Mouse (Mus musculus): Measurements from ENCODE around the gene Agpat2. TPM values are rescaled to one million over a fixed set of nuclear protein-coding genes. Genes with fewer than 3 reads are reported as not detected.

The Agpat2 gene
- 3.5 TPM for polyA plus RNA-seq (2014; fragmentation: Illumina TruSeq; extraction: RNeasy Lipid Tissue Mini Kit (QIAGEN cat#74804); ENCODE audit: low read depth, low replicate concordance)

DNA sequence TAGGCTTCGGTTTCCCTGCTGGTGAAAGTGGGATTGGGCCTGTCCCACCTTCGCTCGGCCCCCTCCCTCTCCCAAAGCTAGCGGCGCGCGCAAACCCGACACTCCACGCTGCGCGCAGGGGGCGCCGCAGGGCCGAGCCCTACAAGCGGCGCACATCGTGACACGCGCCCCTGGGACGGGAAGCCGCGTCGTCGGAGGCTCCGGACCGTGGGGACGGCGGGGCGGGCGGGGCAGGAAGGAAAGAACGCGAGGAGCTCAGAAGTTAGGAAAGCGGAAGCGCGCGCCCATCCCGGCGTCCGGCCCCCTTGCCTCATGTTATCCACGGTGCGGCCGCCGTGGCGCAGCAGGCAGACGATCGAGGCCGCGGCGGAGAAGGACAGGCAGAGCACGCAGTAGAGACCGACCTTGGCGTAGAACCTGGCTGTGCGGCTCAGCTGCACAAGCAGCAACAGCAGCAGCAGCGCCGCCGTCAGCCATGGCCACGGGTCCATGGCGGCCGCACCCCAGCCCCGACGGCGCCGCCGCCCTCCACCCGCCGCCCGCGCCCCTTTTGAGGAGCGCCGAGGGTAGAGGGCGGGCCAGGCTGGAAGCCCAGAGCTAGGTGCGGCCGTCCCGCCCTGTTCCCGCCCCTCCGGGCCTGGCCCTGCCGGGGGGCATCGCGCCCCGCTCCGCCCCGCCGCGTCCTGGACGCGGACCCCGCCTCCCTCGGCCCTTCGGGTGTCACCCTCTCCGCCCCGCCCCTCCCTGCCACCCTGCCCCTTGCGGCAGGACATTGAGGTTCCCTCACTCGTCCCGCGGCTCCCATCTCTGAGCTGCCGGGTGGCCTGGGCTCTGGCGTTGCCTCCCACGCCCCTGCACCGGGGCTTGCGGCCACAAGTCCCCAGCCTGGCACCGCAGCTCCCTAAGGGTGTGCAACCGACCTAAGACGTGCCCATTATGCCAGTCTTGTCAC lies at the start of gene Agpat2:
Gene Agpat2 (minus strand): TSS at position 698 of the 952 bp plus-strand sequence.

DNA sequence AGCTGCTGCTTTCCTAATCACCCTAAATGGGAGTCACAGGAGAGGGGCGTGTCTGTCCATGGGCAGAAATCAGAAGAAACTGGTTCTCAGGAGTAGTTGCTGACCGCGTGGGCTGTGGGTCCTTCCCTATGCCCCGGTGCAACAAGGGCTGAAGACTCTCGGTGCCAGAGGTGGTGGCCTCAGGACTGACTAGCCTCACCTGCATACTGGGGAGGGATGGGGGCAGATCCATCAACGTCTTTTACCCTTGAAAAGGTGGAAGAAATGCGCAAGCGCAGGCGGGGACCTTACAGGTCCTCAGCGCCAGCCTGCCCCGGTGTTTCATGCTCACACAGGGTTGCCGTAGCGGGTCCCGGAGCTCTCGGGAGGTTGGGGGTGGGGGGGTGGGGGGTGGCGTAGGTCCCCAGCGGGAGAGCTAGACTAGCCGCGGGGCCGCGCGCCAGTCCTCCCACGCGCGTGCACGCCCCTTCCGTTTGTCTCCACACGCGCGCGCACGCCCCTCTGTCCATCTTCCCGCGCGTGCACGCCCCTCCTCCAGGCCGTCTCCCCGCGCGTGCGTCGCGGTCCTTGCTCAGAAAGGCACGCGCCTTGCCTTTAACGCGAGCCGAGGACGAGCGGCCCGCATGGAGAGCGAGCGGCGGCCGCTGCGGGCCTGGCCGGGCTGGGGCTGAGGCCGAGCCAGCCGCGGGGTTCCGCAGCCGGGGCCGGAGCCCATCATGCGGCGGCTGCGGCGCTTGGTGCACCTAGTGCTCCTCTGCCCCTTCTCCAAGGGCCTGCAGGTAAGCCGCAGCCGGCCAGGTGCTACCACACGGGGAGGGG lies 23.9 kb upstream of the Agpat2 start, which contains the start of gene Fam69b:
Gene Fam69b (plus strand): TSS at position 537 of the 819 bp plus-strand sequence.

GRCm38 (mm10) chr2:26586294-26587043 lies 17.7 kb downstream of the Agpat2 start, which contains the start of gene Gm20532:
TSS of gene Gm20532 (plus strand) at chr2:26586639.

GRCm38 (mm10) chr2:26579714-26580113 lies 24.5 kb downstream of the Agpat2 start, which contains the start of gene Egfl7:
TSS of gene Egfl7 (plus strand) at chr2:26580014.

Other genes starting within 250 kb of the Agpat2 start
- not detected for gene Card9, start 243.5 kb downstream of the Agpat2 start, polyA plus RNA-seq (2014; fragmentation: Illumina TruSeq; extraction: RNeasy Lipid Tissue Mini Kit (QIAGEN cat#74804); ENCODE audit: low read depth, low replicate concordance)
- gene Snapc4, start 223.8 kb downstream of the Agpat2 start, polyA plus RNA-seq (2014; fragmentation: Illumina TruSeq; extraction: RNeasy Lipid Tissue Mini Kit (QIAGEN cat#74804); ENCODE audit: low read depth, low replicate concordance) = 17.6 TPM
- gene Entr1, start 215.1 kb downstream of the Agpat2 start, polyA plus RNA-seq (2014; fragmentation: Illumina TruSeq; extraction: RNeasy Lipid Tissue Mini Kit (QIAGEN cat#74804); ENCODE audit: low read depth, low replicate concordance) = 35.1 TPM
- 96.4 TPM for gene Pmpca, start 215.1 kb downstream of the Agpat2 start, polyA plus RNA-seq (2014; fragmentation: Illumina TruSeq; extraction: RNeasy Lipid Tissue Mini Kit (QIAGEN cat#74804); ENCODE audit: low read depth, low replicate concordance)
- 5.6 TPM for gene Inpp5e, start 195.2 kb downstream of the Agpat2 start, polyA plus RNA-seq (2014; fragmentation: Illumina TruSeq; extraction: RNeasy Lipid Tissue Mini Kit (QIAGEN cat#74804); ENCODE audit: low read depth, low replicate concordance)
- gene Sec16a, start 159.2 kb downstream of the Agpat2 start, polyA plus RNA-seq (2014; fragmentation: Illumina TruSeq; extraction: RNeasy Lipid Tissue Mini Kit (QIAGEN cat#74804); ENCODE audit: low read depth, low replicate concordance) = 63.6 TPM
- gene Notch1, start 87.8 kb downstream of the Agpat2 start, polyA plus RNA-seq (2014; fragmentation: Illumina TruSeq; extraction: RNeasy Lipid Tissue Mini Kit (QIAGEN cat#74804); ENCODE audit: low read depth, low replicate concordance) = 1.7 TPM
- 4.7 TPM for gene Egfl7, start 24.4 kb downstream of the Agpat2 start, polyA plus RNA-seq (2014; fragmentation: Illumina TruSeq; extraction: RNeasy Lipid Tissue Mini Kit (QIAGEN cat#74804); ENCODE audit: low read depth, low replicate concordance)
- not detected for gene Gm20532, start 17.8 kb downstream of the Agpat2 start, polyA plus RNA-seq (2014; fragmentation: Illumina TruSeq; extraction: RNeasy Lipid Tissue Mini Kit (QIAGEN cat#74804); ENCODE audit: low read depth, low replicate concordance)
- gene Fam69b, start 24.0 kb upstream of the Agpat2 start, polyA plus RNA-seq (2014; fragmentation: Illumina TruSeq; extraction: RNeasy Lipid Tissue Mini Kit (QIAGEN cat#74804); ENCODE audit: low read depth, low replicate concordance) = not detected
- not detected for gene Lcn4, start 66.9 kb upstream of the Agpat2 start, polyA plus RNA-seq (2014; fragmentation: Illumina TruSeq; extraction: RNeasy Lipid Tissue Mini Kit (QIAGEN cat#74804); ENCODE audit: low read depth, low replicate concordance)

Measured in sigmoid colon, adult 10 weeks (tissue).